ENCODE assay signal across 14 mouse cellular contexts in genomic region chr7:49045499-49046346, GRCm38 (mm10).
A peak's percentile ranks its signal among the peaks of the same experiment; 100 is the strongest.
DNase-seq lines count a peak whose midpoint lies in the region; ATAC-seq and TF ChIP-seq lines count a peak whose summit lies in the region.
"Had no signal": no experiment of that assay in that cellular context is flagged by ENCODE, and none has a peak within 500 bp of the region (broad histone marks: within the 10 kb centered on the region; RNA-seq: fewer than 3 reads in every experiment).

No protein-coding gene starts in this region.

- peaks cover 87% of the 10 kb centered on the region for H3K4me1 ChIP-seq in hindbrain, embryonic 10.5 days (replicated peaks)
- H3K4me1 ChIP-seq in hindbrain, embryonic 11.5 days (replicated peaks; ENCODE audit: control insufficient read depth, insufficient read depth, low read length) = peaks cover 25% of the 10 kb centered on the region
- peaks cover 10% of the 10 kb centered on the region; the same call in 1 of the 2 replicates for H3K4me1 ChIP-seq in stomach, embryonic 14.5 days (ENCODE audit: control insufficient read depth, insufficient read depth, low read length)
- no peaks in the 10 kb centered on the region for H3K4me1 ChIP-seq in stomach, postnatal 0 days (replicated peaks; ENCODE audit: control insufficient read depth, insufficient read depth)

- no peak overlapping the region for H3K9ac ChIP-seq in hindbrain, embryonic 11.5 days (ENCODE audit: low read depth, low read length)
- H3K9ac ChIP-seq in stomach, embryonic 14.5 days (replicated peaks; ENCODE audit: low read depth, low read length) = 0 out of 2 replicates have a peak overlapping the region, but pooled peaks have one; percentile 6
- H3K9ac ChIP-seq in stomach, postnatal 0 days (ENCODE audit: low read length) = no peak overlapping the region
- H3K9ac ChIP-seq: heart, embryonic 15.5 days had no signal

- H3K4me3 ChIP-seq in hindbrain, embryonic 10.5 days = no peak overlapping the region
- no peak overlapping the region for H3K4me3 ChIP-seq in hindbrain, embryonic 11.5 days (ENCODE audit: low read depth, low read length)
- no peak overlapping the region for H3K4me3 ChIP-seq in stomach, embryonic 14.5 days (ENCODE audit: low read depth, low read length)
- no peak overlapping the region for H3K4me3 ChIP-seq in stomach, postnatal 0 days (ENCODE audit: low read depth, low read length)
- H3K4me3 ChIP-seq: embryonic facial prominence, embryonic 10.5 days; forebrain, embryonic 10.5 days; heart, embryonic 15.5 days had no signal

- TF ChIP-seq EP300 in stomach, postnatal 0 days (optimal IDR thresholded peaks at IDR 0.05) = no peak

- TF ChIP-seq CTCF in stomach, postnatal 0 days (IDR thresholded peaks at IDR 0.05; ENCODE audit: low read depth) = no peak

- peaks cover 6% of the 10 kb centered on the region; the same call in 1 of the 2 replicates for H3K27me3 ChIP-seq in hindbrain, embryonic 10.5 days (ENCODE audit: insufficient read depth, poor library complexity, severe bottlenecking)
- H3K27me3 ChIP-seq in hindbrain, embryonic 11.5 days (ENCODE audit: control insufficient read depth, insufficient read depth, low read length) = no peaks in the 10 kb centered on the region
- no peaks in the 10 kb centered on the region for H3K27me3 ChIP-seq in stomach, embryonic 14.5 days (ENCODE audit: control insufficient read depth, insufficient read depth, low read length)
- no peaks in the 10 kb centered on the region for H3K27me3 ChIP-seq in stomach, postnatal 0 days (ENCODE audit: control insufficient read depth, insufficient read depth, low read length)

- no peaks in the 10 kb centered on the region for H3K36me3 ChIP-seq in hindbrain, embryonic 10.5 days
- H3K36me3 ChIP-seq in hindbrain, embryonic 11.5 days (ENCODE audit: control insufficient read depth, insufficient read depth, low read length) = no peaks in the 10 kb centered on the region
- no peaks in the 10 kb centered on the region for H3K36me3 ChIP-seq in stomach, embryonic 14.5 days (ENCODE audit: control insufficient read depth, insufficient read depth, low read length)
- no peaks in the 10 kb centered on the region for H3K36me3 ChIP-seq in stomach, postnatal 0 days (ENCODE audit: control insufficient read depth, insufficient read depth, low read length)
- H3K36me3 ChIP-seq: embryonic facial prominence, embryonic 10.5 days; forebrain, embryonic 10.5 days; G1E; heart, embryonic 15.5 days had no signal

- no peak overlapping the region for H3K4me2 ChIP-seq in hindbrain, embryonic 11.5 days (replicated peaks; ENCODE audit: low read depth, low read length)
- no peak overlapping the region for H3K4me2 ChIP-seq in stomach, embryonic 14.5 days (replicated peaks; ENCODE audit: low read depth, low read length)
- H3K4me2 ChIP-seq in stomach, postnatal 0 days (replicated peaks; ENCODE audit: low read depth) = no peak overlapping the region
- H3K4me2 ChIP-seq: heart, embryonic 15.5 days had no signal

- no peaks in the 10 kb centered on the region for H3K9me3 ChIP-seq in hindbrain, embryonic 10.5 days
- no peaks in the 10 kb centered on the region for H3K9me3 ChIP-seq in hindbrain, embryonic 11.5 days (ENCODE audit: control insufficient read depth, low read length)
- no peaks in the 10 kb centered on the region for H3K9me3 ChIP-seq in stomach, embryonic 14.5 days (ENCODE audit: control insufficient read depth, low read depth, low read length)
- no peaks in the 10 kb centered on the region for H3K9me3 ChIP-seq in stomach, postnatal 0 days (ENCODE audit: control insufficient read depth, low read length)
- H3K9me3 ChIP-seq: embryonic facial prominence, embryonic 10.5 days; forebrain, embryonic 10.5 days; heart, embryonic 15.5 days had no signal

- intact Hi-C loops in gastrocnemius, postnatal 36 days (cut with DNase I) = no loop called here

- no peak; the same call in 1 of the 2 replicates for ATAC-seq in hindbrain, embryonic 11.5 days (ENCODE audit: low FRiP score)
- peak; percentile 62; the same call in 1 of the 2 replicates for ATAC-seq in stomach, embryonic 14.5 days (ENCODE audit: insufficient number of reproducible peaks, insufficient read depth, low FRiP score, low read depth)
- no peak for ATAC-seq in stomach, postnatal 0 days (ENCODE audit: low FRiP score, low TSS enrichment)

- no peak for DNase-seq in hindbrain, embryonic 10.5 days (ENCODE audit: low spot score)
- DNase-seq in hindbrain, embryonic 11.5 days (ENCODE audit: low spot score) = no peak
- DNase-seq in stomach, postnatal 0 days (ENCODE audit: low spot score) = no peak
- DNase-seq in kidney, postnatal 25 days = peak; percentile 9 to 57
- DNase-seq in gastrocnemius, postnatal 36 days = no peak
- DNase-seq in adipocyte (ENCODE audit: low spot score) = no peak
- no peak for DNase-seq in thymus, adult 18-20 months
- DNase-seq: gastrocnemius, postnatal 10 days; spleen, adult 18-20 months had no signal

- H3K27ac ChIP-seq in hindbrain, embryonic 10.5 days = peak overlapping the region; percentile 69
- H3K27ac ChIP-seq in hindbrain, embryonic 11.5 days (ENCODE audit: low read depth, low read length) = no peak overlapping the region
- H3K27ac ChIP-seq in stomach, embryonic 14.5 days (ENCODE audit: low read length) = peak overlapping the region; percentile 49
- no peak overlapping the region for H3K27ac ChIP-seq in stomach, postnatal 0 days (replicated peaks)
- H3K27ac ChIP-seq: embryonic facial prominence, embryonic 10.5 days; heart, embryonic 15.5 days had no signal

- WGBS in hindbrain, embryonic 10.5 days = 80% methylated on average over 6 of the region's 6 CpGs
- 73% methylated on average over 6 of the region's 6 CpGs for WGBS in hindbrain, embryonic 11.5 days
- 58% methylated on average over 6 of the region's 6 CpGs for WGBS in stomach, embryonic 14.5 days
- WGBS in stomach, postnatal 0 days = 54% methylated on average over 6 of the region's 6 CpGs

Comparison
In these comparisons a context has a peak if more than half of its experiments do, and no peak if none do; other contexts are left out.
1. H3K27ac ChIP-seq: peak in hindbrain, embryonic 10.5 days (single experiment) and stomach, embryonic 14.5 days (single experiment); none in hindbrain, embryonic 11.5 days (single experiment) and stomach, postnatal 0 days (single experiment).
2. DNase-seq: peak in kidney, postnatal 25 days (2 of 2); none in hindbrain, embryonic 10.5 days (single experiment), hindbrain, embryonic 11.5 days (single experiment), stomach, postnatal 0 days (single experiment), gastrocnemius, postnatal 36 days (0 of 2), adipocyte (single experiment) and thymus, adult 18-20 months (0 of 2).